Mouse (Mus musculus) megakaryocyte-erythroid progenitor cell, adult 5-6 weeks (primary cell): ENCODE results near the gene Paics. TPM values are rescaled to one million over a fixed set of nuclear protein-coding genes. Genes with fewer than 3 reads are reported as not detected.
A peak's percentile ranks its signal among the peaks of the same experiment; 100 is the strongest.

Experiments
- ATAC-seq: replicated peaks from 2 replicates; pipeline ENCODE4 v1.8.0; 2016; ENCODE audit warnings: mild to moderate bottlenecking, inconsistent platforms; ENCODE audit not compliant: severe bottlenecking, poor library complexity, low FRiP score, low TSS enrichment
- total RNA-seq, 2 experiments: library from RNA; stranded (forward) in 1 of 2; stranded (reverse) in 1 of 2; fragments of 200-1000, 215-1000 nt in 1 of 2; fragments of >200 nt in 1 of 2; fragmentation: Nextera tagmentation in 1 of 2; gene quantifications; 2 replicates each; pipeline ENCODE4 v1.2.3; 2014 to 2017

The Paics gene
- total RNA-seq, 2 experiments from 2014 or later, result 301 to 403 TPM

DNA sequence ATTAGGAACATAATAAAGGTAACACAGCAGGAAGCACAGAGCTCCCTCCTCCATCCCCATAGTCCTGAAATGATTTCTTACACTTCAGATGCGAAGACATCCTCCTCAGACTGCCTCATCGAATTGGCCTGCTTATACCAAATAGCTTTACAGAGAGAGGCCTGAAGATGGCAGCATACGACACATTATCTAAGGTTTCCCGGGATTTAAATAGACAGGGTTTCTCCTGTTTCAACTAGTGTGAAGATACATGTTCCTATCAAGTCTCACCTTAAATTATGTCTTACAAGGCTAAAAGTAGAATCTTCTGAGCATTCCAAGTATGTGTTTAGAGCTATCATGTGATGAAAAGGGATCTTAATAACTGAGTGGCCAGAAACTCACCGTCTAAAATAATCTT is 47.3 kb downstream of the Paics start:
- ATAC-seq, result peak; percentile 59; the same call in 1 of the 2 replicates

DNA sequence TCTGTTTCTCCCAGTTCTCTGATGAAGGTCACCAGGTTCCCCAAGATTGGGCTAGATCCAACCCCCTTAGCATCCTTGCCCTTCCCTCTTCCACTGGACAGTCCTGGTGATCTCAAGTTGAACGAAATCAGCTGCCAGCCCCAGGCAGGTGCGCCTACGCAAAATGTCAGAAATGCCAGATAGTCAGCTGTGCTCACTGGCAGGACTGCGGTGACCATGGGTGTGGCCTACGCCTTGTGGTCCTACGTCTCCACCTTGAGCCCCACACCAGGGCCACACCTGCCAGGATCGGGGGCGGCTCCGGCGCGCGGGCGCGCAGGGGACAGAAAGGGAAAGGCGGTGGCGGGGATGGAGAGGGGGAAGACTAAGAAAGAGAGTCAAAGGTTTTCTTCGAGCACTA is 50.1 kb downstream of the Paics start:
- ATAC-seq, result no peak

DNA sequence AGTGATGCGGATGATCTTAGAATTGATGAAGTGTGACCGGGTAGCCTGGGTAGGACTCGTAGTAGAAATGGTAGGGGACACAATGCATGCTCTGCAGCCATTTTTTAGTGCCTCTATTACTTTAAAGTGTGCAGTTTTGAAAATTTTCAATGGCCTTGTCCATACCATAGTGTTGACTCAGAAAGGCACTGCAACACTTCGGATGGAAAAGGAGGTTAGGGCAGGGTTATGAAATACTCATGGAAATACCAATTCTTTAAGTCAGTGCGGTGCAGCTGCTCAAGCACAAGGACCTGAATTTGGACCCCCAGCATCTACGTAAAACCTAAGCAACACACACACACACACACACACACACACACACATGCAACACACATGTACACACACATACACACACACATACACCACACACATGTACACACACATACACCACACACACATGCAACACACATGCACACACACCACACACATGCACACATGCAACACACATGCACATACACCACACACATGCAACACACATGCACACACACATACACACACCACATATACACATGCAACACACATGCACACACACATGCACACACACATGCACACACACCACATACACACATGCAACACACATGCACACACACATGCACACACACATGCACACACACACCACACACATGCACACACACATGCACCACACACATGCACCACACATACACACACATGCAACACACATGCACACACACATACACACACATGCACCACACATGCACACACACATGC is 53.1 kb downstream of the Paics start, which contains the start of gene Arl9:
Arl9 (plus strand) TSS at position 5 of the 771 bp plus-strand sequence.
- ATAC-seq, result no peak

- ATAC-seq, result no peak
Observed at GRCm38 (mm10) chr5:77010352-77010751, 59.2 kb downstream of the Paics start.

GRCm38 (mm10) chr5:77011082-77011481 is 60.0 kb downstream of the Paics start:
- peak; percentile 65 for ATAC-seq

GRCm38 (mm10) chr5:77013171-77013570 is 62.1 kb downstream of the Paics start:
- no peak for ATAC-seq

DNA sequence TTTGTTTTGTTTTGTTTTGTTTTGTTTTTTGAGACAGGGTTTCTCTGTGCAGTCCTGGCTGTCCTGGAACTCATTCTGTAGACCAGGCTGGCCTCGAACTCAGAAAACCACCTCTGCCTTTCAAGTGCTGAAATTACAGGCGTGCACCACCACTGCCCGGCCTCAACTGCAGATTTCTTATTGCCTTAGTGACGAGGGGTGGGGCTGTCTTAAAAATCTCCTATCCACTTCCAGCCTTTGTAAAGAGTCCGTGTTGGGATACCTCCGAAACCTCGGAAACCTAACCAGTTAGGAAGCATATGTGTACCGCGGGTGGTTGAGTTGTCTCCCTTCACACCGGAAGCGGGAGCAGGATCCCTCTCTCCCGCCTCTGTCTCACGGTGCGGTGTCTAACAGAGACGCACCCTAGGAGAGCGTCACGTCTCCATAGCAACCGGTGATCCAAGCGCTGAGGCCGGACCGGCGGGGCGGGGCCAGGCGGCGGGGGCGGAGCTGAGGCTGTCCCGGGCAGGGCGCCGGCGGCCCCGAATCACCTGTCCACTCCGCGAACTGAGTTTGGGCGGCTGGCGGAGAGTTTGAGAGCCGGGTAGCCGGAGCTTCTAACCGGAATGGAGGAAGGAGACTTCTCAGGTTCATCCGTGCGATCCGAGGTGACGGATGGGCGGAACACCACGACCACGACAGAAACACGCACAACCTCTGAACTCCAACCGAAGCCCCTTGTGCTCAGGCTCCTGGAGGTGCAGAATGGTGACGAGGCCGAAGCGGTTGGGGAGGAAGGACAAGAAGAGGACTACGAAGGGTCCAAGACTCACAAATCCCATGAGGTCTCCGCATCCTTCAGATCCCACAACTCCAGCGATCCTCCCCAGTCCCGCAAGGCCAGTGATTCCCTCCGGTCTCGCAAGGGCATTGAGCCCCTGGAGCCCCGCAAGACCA is 64.7 kb downstream of the Paics start, which contains the start of gene Thegl:
Thegl (plus strand) TSS at position 480 of the 939 bp plus-strand sequence.
- peak; percentile 99 for ATAC-seq

Other genes starting within 250 kb of the Paics start
- gene Aasdh, start 45.8 kb upstream of the Paics start, total RNA-seq (2014; fragmentation: Nextera tagmentation), result 41.1 and 55.8 TPM in 2 replicates
- 21.4 and 41.4 TPM in 2 replicates for gene Aasdh, start 45.8 kb upstream of the Paics start, total RNA-seq (2017)
- gene Ppat, start 271 bp downstream of the Paics start, total RNA-seq (2014; fragmentation: Nextera tagmentation), result 63.2 and 82.8 TPM in 2 replicates
- gene Ppat, start 271 bp downstream of the Paics start, total RNA-seq (2017), result 121 and 133 TPM in 2 replicates
- gene Srp72, start 23.4 kb downstream of the Paics start, total RNA-seq (2014; fragmentation: Nextera tagmentation), result 143 and 165 TPM in 2 replicates
- 199 and 258 TPM in 2 replicates for gene Srp72, start 23.4 kb downstream of the Paics start, total RNA-seq (2017)
- 4.7 TPM in 1 of 2 replicates, not detected in the other for gene Arl9, start 52.7 kb downstream of the Paics start, total RNA-seq (2014; fragmentation: Nextera tagmentation)
- gene Arl9, start 52.7 kb downstream of the Paics start, total RNA-seq (2017), result not detected in 2 replicates
- gene Thegl, start 64.7 kb downstream of the Paics start, total RNA-seq (2014; fragmentation: Nextera tagmentation), result 1.0 TPM in 1 of 2 replicates, not detected in the other
- 0.53 and 1.6 TPM in 2 replicates for gene Thegl, start 64.7 kb downstream of the Paics start, total RNA-seq (2017)
- 1.9 and 4.7 TPM in 2 replicates for gene Hopx, start 163.8 kb downstream of the Paics start, total RNA-seq (2014; fragmentation: Nextera tagmentation)
- 1.3 and 2.4 TPM in 2 replicates for gene Hopx, start 163.8 kb downstream of the Paics start, total RNA-seq (2017)